Mouse (Mus musculus): Measurements from ENCODE around the gene Slc8a2.

Slc8a2 gene

DNA sequence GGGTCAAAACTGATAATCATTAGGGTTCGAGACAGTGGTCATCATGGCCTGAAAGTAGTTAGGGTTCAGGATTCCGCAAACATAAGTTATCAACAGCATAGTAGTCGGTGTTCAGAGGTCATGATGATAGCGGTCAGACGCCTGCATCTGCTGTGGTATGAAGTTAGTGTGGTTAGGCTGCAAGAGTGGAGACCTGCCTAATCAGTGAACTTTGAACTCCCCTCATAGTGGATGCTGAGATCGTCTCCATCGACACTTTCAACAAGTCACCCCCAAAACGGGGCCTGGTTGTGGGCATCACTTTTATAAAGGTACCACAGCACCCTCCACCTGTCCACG is 9.4 kb upstream of the Slc8a2 start:
- DNase-seq (ENCODE audit: low read depth, low spot score), result no peak

DNA sequence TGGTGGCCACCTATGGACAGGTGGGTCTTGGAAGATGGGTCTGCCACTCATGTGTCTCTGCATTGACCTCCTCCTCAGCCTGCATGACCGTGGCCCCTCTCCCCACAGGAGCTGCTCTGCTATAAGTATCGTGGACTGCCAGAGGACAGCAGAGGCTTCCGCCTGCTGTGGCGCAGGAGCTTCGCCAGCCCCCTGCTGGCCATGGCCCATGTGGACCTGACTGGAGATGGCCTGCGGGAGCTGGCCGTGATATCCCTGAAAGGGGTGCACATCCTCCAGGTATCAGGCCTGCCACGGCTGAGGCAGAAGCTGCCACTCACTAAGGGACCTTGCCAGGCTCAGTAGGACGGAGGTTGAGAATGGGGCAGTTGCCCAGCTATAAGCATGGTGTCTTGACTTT is 3.8 kb upstream of the Slc8a2 start:
- DNase-seq (ENCODE audit: low read depth, low spot score), result no peak

DNA sequence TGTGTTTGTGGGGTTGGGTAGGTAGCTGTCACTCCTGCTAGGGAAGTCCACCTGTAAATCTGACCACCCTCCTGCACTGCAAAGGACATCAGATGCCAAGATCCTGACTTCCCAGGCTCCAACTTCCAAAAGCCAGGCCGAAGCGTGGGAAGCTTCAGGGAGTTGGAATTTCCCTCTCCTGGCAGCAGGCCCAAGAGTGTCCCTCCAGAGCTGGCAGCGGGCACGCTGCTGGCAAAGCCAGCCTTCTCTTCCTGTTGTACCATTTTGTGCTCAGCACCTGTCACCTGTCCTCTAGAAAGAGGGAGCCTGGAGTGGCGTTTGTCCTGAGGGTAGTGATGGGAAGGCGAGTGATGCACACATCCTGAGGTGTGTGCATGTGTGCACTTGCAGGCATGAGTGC is 1.3 kb upstream of the Slc8a2 start:
- no peak for DNase-seq (ENCODE audit: low read depth, low spot score)

DNA sequence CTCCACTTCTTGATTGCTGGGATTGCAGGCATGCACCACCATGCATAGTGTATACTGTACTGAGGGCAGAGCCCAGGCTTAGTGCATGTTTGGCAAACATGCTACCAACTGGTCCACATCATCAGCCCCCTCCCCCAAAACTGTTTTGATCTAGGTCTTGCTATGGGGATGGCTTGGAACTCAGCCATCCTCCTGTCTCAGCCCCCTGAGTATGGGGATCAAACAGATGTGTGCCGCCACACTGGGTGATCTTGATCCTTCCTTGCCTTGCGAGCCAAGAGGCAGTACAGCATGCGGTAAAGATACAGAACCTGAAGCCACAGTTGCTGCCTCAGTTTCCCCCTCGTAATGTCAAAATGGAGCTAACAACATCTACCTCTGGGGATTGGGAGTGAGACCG is 727 bp upstream of the Slc8a2 start:
- no peak for DNase-seq (ENCODE audit: low read depth, low spot score)

DNA sequence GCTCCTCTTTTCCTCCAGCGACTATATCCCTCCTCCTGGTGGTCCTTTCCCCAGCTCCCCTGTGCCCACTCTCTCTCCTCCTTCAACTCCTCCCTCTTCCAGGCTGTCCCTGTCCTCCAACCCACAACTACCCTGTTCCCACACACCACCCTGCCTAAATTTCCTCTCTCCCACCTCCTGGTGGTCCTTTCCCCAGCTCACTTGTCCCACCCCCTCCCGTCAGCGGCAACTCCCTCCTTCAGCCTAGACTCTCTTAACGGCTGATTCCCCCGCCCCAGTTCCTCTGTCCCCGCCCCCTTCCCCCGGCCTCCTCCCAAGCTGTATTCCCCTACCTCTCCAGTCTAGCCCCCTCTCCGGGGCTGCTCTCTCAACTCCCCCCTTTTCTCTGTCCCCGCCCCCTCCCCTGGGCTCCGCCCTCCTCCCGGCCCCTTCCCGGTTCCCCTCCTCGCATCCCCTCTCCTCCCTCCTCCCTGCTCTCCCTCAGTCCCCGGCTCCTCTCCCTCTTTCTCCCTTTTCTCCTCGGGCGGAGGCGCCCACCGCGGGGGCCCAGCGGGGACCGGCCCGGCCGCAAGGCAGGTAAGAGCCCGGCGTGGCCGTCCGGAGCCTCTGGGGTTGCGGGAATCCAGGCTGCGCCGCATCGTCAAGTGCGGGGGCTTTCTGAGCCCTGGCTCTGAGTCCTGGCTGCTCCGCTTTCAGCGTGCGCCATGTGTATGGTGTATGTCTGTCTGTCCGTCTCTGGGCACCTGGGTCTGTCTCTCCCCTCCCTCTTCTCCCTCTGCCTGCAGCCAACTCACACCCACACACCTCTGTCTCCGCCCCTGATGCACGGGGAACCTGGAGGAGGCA is 443 bp downstream of the Slc8a2 start:
- peak; percentile 41 for DNase-seq (ENCODE audit: low read depth, low spot score)

DNA sequence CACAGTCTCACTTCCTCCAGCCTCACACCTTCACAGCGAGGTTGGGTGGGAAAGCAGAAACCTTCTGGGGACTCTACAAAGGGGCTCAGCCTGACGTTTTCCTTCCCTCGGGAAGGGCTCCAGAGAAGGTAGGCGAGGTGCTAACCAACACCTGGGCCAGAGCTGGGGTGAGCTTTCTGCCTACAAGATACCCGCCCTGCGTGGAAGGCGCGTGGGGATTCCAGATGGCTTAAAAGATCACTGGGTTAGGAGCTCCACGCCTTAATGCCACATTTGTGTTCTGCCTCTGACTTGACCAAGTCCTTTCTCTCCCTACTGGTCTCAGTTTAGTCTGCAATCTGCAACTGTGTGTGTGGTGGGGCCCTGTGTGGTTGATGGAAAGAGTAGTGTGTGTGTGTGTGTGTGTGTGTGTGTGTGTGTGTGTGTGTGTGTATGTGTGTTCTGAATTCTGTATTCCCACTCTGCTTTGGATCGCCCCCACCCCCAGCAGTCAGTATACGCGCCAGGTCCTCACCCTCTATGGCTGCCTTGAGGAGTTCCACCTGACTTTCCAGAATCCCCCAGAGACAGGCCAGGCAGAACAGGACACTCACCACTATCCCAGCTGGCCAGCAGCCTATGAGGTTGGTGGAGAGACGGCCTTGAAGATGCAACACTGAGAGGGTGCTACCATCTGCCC is 1.5 kb downstream of the Slc8a2 start:
- no peak for DNase-seq (ENCODE audit: low read depth, low spot score)

DNA sequence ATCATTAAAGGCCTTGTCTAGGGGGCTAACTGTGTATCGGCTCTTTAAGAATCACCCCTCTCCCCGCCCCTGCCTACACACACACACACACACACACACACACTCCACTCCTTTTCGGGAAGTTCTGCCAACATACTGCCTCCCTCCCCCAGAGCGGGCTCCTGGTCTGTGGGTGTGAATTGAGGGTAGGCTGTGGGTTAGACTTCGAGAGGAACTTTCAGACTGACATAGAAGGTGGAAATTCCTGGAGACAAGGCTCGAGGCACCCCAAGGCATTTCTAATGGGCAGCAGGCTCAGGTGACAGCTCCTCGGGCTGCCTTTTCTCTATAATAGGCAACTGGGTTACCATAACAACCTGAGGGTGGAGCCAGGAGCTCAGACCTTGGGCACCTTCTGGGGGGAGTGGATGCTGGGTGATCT is 2.5 kb downstream of the Slc8a2 start:
- DNase-seq (ENCODE audit: low read depth, low spot score), result no peak

DNA sequence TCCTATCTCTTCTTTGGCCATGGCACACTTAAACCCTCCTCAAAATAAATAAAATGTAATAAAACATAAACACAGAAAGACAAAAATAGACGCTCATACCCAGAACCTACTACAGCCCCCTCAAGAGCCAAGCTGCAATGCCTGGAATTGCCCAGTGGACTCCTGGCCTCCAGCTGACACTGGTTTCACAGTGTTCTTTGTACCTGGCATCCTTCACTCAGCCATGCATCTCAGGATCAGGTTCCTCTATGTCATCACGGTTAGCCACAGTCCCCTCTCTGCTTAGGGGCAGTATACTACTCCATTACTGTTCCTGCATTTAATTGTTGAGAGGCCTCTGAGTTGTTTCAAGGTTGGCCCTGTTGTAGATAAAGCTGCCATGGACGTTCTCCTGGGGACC is 3.3 kb downstream of the Slc8a2 start:
- DNase-seq (ENCODE audit: low read depth, low spot score), result no peak

DNA sequence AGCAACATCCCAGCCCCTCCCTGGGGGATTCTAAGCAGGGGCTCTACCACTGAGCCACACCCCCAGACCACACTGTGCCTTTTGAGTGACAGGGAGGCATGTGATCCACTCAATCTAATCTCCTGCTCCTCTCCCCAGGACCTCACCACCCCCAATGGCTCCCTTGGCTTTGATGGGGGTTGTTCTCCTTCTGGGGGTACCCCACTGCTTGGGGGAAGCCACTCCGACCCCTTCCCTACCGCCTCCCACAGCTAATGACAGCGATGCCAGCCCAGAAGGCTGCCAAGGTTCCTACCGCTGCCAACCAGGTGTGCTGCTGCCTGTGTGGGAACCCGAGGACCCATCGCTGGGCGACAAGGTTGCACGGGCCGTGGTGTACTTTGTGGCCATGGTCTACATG is 4.1 kb downstream of the Slc8a2 start:
- no peak for DNase-seq (ENCODE audit: low read depth, low spot score)

DNA sequence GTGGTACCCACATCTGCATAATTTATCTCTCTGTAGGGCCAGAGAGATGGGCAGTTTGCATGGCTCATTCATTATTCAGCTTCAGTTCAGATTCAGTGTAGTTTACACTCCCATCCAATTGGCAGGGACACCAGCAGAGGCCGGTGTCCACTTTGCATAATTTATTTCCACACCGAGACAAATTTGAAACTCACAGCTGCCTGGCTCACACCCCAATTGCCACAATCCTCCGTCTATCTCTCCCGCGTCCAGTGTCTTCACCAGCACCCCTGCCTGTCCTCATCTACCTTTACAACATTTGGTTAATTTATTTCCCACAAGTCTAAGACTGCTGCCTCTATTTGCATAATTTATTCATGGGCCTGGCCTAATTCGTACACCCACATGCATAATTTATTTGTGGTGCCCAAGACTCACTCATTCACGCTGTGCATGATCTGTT is 5.3 kb downstream of the Slc8a2 start:
- DNase-seq (ENCODE audit: low read depth, low spot score), result no peak

DNA sequence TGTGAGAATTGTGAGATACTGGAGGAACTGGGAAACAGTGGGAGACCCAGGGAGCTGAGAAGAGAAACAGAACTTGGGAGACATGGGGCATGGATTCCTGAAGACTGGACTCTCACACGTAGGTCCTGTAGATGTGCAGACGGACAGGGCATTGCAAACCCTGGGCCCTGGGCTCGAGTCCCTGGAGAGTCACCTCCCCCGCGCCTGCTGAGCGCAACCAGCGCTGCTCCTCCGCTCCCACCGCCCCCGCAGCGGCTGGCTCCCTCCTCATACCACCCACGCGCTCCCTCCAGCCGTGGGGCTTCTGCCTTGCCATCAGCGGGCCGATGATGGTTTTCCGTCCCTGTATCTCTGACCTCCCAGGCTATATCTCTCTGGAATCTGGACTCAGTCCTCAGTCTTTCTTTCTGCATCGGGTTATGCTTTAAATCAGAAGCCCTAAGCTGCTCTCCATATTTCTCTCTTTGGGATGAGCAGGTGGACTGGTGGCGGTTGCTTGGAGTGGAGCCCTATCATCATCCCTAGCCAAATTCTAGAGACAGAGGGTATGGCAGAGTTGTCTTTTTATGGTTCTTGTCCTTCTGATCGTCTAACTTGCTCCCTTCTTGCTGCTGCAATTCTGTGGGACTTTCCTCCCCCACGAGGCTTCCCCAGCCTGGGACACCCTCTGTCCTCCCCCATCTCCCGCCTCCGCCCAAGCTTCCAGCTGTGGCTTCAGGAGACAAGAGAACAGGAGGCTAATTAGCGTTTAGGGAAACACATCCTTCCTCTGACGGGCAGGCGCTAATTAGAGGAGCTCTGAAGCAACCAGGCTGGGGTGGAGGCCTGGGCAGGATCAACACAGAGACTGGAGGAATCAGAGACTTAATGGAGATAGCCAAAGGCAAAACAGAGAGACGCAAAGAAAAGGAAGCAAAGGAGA is 17.1 kb downstream of the Slc8a2 start:
- DNase-seq (ENCODE audit: low read depth, low spot score), result no peak

DNA sequence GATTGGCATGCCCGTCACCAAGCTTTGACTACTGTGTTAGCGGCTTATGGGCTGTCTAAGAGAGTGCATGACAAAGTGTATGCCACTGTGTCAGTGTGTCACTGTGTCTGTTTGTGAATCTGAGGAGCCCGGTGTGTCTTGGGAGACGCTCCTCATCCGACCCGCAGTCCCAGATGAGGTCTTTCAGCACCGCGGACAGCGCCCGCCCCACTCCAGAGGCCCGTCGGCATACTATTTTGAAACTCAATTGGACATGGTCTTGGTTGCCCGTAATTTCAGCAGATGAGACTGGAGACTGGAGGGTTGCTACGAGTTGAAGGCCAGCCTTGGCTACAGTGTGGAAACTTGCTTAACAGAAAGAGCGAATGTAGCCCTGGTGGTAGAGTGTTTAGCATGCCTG is 18.0 kb downstream of the Slc8a2 start:
- DNase-seq (ENCODE audit: low read depth, low spot score), result no peak

DNA sequence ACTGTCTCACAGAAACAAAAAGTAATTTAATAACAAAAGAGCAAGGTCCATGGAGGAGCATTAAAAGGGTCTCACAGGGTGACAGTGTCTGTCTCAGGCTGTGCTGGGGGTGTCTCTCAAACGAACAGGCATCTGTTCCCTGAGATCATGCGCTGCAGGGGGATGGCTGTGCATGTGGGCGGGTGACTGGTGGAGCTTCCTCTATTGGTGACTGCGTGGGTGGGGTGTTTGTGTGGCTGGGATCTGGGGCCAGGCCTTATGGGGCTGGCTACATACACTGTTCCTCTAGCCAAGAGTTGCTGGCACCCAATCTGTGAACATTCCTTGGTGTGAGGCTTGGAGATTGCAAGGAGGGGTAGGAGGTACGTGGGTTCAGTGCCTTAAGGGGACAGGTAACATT is 19.6 kb downstream of the Slc8a2 start:
- no peak for DNase-seq (ENCODE audit: low read depth, low spot score)

DNA sequence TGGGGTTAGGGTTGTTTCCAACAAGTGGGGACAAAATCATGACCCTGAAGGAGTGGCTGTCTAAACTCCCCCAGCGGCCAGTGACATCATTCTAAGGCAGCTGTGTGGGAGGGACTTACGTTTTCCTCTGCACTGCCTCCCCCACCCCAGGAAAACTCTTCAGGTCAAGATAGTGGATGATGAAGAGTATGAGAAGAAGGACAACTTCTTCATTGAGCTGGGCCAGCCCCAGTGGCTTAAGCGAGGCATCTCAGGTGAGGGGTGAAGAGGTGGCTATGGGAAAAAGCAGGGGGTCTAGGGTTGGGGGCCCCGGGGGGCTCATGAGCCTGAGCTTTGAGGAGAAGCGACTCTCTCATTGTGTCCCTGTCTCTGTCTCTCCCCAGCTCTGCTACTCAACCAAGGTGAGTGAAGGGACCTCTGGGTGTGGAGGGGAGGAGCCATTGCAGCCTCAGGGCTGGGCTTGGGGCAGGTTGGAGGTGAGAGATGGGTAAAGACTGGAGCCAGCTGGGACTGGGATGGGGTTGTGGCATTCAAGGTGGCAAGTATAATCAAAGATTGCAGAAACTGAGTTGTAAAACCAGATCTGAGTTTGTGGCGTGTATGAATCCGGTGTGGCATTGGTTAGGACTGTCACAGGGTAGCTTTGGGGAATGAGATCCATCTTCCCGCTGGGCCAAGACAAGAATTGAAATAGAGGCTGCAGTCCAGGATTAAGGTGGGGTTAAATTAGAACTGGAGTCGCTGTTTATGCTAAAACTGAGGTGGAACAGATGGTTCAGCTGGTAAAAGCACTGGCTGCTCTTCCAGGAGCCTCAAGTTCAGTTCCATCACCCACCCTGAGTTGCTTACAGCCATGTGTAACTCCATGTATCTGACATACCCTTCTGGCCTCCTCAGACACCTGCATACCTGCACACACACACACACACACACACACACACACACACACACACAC is 20.8 kb downstream of the Slc8a2 start:
- no peak for DNase-seq (ENCODE audit: low read depth, low spot score)

DNA sequence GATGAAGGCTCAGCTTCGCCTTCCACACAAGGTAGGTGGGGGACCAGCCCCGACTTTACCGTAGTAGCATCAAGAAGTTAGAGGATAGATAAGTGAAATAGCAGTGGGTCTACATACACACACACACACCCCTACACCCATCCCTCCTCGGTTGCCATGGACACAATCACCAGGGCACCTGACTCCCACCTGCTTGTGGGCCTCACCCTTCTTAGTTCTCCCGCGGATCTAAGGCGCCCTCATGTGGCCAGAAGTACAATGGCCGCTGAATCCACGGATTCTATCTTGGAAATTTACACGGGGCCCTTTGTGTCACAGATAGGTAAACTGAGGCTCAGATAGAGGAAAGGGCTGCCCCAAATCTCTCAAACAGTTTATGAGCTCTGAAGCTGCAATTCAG is 23.9 kb downstream of the Slc8a2 start:
- peak; percentile 55 for DNase-seq (ENCODE audit: low read depth, low spot score)

DNA sequence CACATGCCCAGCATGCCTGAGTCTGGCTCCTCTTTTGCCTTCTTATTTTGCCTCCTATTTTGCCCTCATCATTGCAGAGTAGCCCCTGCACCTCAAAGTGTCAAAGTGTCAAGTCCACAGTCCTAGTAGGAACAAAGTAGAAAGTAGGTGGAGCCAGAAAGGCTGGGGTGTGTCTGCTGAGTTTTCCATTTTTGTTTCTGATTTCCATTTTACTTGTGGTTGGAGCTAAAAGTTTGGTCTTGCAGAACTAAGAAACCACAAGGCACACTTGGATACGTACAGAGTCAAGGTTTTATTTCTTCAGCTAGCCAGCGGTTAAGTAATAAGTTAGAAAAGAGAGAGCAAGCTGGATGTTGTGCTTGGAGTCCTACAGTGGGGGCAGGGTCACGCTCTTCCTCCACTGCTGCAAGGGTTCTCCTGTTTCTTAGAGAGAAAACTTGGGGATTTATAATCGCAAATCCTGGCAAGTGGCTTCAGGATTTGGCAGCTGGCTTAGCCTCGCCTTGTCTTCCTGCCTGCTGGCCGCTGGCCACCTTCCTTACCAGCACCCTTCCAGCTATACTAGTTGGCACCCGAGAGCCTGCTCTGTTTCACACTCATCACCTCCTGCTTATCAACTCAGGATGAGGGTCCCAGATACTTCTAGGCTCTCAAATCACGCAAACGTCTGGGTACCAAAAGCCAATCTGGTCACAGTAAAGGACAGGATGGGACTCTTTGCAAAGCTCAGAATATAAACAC is 25.7 kb downstream of the Slc8a2 start:
- no peak for DNase-seq (ENCODE audit: low read depth, low spot score)

DNA sequence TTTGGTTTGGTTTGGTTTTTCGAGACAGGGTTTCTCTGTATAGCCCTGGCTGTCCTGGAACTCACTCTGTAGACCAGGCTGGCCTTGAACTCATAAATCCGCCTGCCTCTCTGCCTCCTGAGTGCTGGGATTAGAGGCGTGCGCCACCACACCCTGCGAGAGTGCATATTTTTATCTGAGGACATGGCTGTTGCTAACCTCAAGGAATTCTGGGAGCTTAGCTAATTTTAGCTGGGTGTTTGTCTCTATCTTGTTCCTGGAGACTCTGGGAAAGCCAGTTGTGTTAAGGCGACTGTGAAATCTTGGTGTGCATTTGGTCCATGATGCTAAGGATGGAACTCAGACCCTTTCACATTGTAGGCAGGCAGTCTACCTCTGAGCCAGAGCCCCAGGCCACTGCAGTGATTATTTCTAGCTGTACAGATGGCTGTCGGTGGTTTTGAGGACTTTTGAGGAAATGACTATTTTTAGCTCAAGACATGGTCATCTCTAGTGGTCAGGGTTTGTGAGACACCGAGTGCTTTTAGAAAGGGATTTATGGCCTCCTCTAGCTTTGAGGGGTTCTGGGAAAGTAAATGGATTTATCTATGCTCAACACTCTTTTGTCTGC is 26.6 kb downstream of the Slc8a2 start:
- no peak for DNase-seq (ENCODE audit: low read depth, low spot score)

DNA sequence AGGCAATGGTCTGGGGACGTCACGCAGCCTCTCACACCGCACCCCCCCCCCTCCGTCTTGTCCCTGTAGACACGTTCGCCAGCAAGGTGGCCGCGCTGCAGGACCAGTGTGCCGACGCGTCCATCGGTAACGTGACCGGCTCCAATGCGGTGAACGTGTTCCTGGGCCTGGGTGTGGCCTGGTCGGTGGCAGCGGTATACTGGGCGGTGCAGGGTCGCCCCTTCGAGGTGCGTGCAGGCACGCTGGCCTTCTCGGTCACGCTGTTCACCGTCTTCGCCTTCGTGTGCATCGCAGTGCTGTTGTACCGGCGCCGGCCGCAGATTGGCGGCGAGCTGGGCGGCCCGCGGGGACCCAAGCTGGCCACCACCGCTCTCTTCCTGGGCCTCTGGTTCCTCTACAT is 29.1 kb downstream of the Slc8a2 start:
- DNase-seq (ENCODE audit: low read depth, low spot score), result no peak

DNA sequence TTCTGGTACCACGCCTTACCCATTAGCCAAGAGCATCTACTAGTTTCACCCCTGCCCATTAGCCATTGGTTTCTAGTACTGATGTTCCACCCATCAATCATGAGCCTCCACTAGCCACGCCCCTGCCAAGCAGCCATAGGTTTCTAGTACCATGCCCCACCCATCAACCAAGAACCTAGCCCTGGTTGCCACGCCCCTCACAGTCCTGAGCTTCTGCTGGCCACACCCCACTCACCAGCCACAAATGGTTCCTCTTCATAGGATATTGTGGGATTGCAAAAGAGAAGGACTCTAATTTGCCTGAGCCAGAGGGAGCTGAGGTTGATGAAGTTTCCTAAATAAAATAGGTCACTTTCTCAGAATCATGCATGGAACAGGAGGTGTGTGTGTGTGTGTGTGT is 31.1 kb downstream of the Slc8a2 start:
- no peak for DNase-seq (ENCODE audit: low read depth, low spot score)

DNA sequence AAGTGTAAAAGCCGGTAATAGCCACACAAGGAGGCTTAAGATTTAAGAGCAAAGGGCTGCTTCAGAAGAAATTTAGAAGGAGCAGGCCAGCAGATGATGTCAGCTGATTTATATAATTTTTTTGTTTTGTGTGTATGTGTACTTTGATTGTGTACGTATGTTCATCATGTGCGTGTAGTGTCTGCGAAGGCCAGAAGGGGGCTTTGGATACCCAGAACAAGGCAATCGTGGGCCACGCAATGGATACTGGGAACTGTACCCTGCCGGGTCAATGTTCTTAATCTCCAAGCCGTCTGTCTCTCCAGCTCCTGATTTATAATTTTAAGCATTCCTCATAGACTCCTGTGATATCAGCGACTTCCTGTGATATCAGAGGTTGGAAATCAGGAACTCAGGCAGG is 31.7 kb downstream of the Slc8a2 start:
- no peak for DNase-seq (ENCODE audit: low read depth, low spot score)
